Mouse (Mus musculus): ENCODE results near the gene Gm20489. TPM values are rescaled to one million over a fixed set of nuclear protein-coding genes. Genes with fewer than 3 reads are reported as not detected.

Gene Gm20489
- polyA plus RNA-seq (2015; fragmentation: Nextera tagmentation; extraction: Ambion mirVana), result not detected in 2 replicates

DNA sequence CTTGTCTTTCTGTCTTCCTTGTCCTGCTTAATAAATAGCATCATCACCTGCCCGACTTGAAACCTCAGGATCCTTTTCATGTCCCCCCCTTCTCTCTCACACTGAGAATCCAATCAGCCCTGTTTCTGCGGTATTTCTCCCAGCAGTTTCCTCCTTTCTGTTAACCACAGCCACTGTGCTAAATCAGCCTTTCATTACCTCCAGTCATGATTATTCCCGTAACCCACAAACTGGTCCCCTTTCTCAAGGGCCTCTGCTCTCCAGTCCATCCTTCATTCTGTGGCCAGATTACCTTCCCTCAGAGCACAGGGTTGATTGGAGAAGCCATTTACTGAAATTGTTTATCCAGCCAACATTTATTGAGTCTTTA lies at the start of gene Gm20489:
TSS of gene Gm20489 (minus strand) at position 269 of the 370 bp plus-strand sequence.
- H3K4me3 ChIP-seq (ENCODE audit: low read length), result no peak within 1 kb of the TSS
- H3K4me2 ChIP-seq (ENCODE audit: low read depth, low read length), result no peak within 1 kb of the TSS
- H3K27me3 ChIP-seq (replicated peaks; ENCODE audit: control insufficient read depth, insufficient read depth, low read length), result no peaks in the 10 kb centered on the region
- no peak within 1 kb of the TSS for H3K27ac ChIP-seq (ENCODE audit: low read length)
- no peaks in the 10 kb centered on the region for H3K9me3 ChIP-seq (ENCODE audit: control insufficient read depth, low read length)
- WGBS, result 49% methylated on average over 3 of the region's 3 CpGs
- no peak within 1 kb of the TSS for H3K9ac ChIP-seq (ENCODE audit: low read depth, low read length)
- no peaks in the 10 kb centered on the region for H3K4me1 ChIP-seq (ENCODE audit: control insufficient read depth, insufficient read depth, low read length)
- no peaks in the 10 kb centered on the region for H3K36me3 ChIP-seq (ENCODE audit: control insufficient read depth, insufficient read depth, low read length)
- no peak for ATAC-seq

DNA sequence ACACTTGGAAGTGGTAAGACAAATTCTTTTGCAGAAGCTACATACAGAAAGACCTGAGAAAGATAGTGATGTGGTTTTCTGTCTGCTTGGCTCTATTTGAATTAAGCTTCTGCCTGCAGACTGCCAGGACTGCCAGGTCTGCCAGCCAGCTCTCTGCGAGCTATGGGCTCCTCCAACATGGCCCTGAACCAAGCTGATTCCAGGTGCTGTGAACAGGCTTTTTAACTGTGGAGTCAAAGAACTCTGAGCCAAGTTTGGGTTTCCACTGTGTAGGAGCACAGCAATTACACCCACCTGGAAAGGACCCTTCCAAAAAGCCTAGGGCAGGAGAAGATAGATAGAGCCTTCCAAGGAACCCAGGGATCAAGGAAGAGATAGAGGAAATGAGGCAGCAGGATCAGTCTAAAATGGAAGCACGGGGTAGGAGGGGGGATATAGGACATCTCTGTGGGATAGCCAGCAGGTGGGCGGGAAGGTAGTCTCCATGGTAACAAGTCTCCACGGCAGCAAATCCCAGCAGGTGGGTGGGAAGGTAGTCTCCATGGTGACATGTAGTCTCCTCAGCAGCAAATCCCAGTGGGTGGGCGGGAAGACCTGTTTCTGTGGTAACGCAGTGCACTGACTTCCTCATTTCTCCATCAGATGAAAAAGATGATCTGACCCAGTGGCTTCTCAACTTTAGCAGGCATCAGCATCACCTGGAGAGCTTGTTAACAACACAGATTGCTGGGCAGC lies 45.0 kb upstream of the Gm20489 start:
- Histone ChIP-seq H3K4me1 (ENCODE audit: control insufficient read depth, insufficient read depth, low read length) (no peaks in the 10 kb centered on the region), H3K27ac (ENCODE audit: low read length) (no peak overlapping the region), H3K9ac (ENCODE audit: low read depth, low read length) (no peak overlapping the region), H3K36me3 (ENCODE audit: control insufficient read depth, insufficient read depth, low read length) (no peaks in the 10 kb centered on the region), H3K9me3 (ENCODE audit: control insufficient read depth, low read length) (no peaks in the 10 kb centered on the region), H3K4me2 (ENCODE audit: low read depth, low read length) (no peak overlapping the region), H3K27me3 (replicated peaks; ENCODE audit: control insufficient read depth, insufficient read depth, low read length) (peaks cover 3% of the 10 kb centered on the region; the same call in 1 of the 2 replicates), H3K4me3 (ENCODE audit: low read length) (no peak overlapping the region)
- ATAC-seq, result no peak
- 50% methylated on average over 6 of the region's 6 CpGs for WGBS

- Histone ChIP-seq H3K4me3 (ENCODE audit: low read length) (no peak overlapping the region), H3K4me1 (ENCODE audit: control insufficient read depth, insufficient read depth, low read length) (no peaks in the 10 kb centered on the region), H3K4me2 (ENCODE audit: low read depth, low read length) (no peak overlapping the region), H3K27me3 (replicated peaks; ENCODE audit: control insufficient read depth, insufficient read depth, low read length) (peaks cover 8% of the 10 kb centered on the region; the same call in 1 of the 2 replicates), H3K9me3 (ENCODE audit: control insufficient read depth, low read length) (no peaks in the 10 kb centered on the region), H3K27ac (ENCODE audit: low read length) (no peak overlapping the region), H3K36me3 (ENCODE audit: control insufficient read depth, insufficient read depth, low read length) (no peaks in the 10 kb centered on the region), H3K9ac (ENCODE audit: low read depth, low read length) (no peak overlapping the region)
- no peak for ATAC-seq
- 90% methylated on average over 5 of the region's 5 CpGs for WGBS
Measured at GRCm38 (mm10) chrX:101309299-101309698, 40.5 kb upstream of the Gm20489 start.

DNA sequence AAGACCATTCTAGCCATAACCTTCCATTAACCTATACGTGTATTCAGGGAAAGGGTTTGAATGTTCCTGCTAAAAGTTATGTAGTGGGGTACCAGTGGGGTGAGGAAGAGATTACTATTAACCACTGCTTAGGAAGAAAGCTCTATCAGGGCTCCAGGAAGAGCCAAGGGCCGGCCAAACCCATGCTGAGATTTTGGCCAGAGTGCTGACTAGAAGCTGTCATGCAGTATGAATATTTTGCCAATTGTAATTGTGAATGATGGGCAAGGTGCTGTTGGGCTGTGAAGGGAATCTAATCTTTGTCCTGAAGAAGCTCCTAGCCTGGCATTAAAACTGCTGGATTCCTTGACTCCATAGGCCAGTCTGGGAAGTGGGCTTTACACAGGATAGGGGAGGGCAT lies 35.8 kb upstream of the Gm20489 start:
- no peak overlapping the region for H3K9ac ChIP-seq (ENCODE audit: low read depth, low read length)

GRCm38 (mm10) chrX:101301654-101302053 lies 32.8 kb upstream of the Gm20489 start:
- Histone ChIP-seq H3K9me3 (ENCODE audit: control insufficient read depth, low read length) (no peaks in the 10 kb centered on the region), H3K36me3 (ENCODE audit: control insufficient read depth, insufficient read depth, low read length) (no peaks in the 10 kb centered on the region), H3K27ac (ENCODE audit: low read length) (no peak overlapping the region), H3K9ac (ENCODE audit: low read depth, low read length) (no peak overlapping the region), H3K4me3 (ENCODE audit: low read length) (no peak overlapping the region), H3K4me2 (ENCODE audit: low read depth, low read length) (no peak overlapping the region), H3K4me1 (ENCODE audit: control insufficient read depth, insufficient read depth, low read length) (no peaks in the 10 kb centered on the region), H3K27me3 (replicated peaks; ENCODE audit: control insufficient read depth, insufficient read depth, low read length) (0 out of 2 replicates have a peak, but pooled peaks cover 5% of the 10 kb centered on the region)
- 85% methylated on average over 9 of the region's 9 CpGs for WGBS
- ATAC-seq, result no peak

More for the DNA sequence above, 35.8 kb upstream of the Gm20489 start:
- 70% methylated on average over 2 of the region's 2 CpGs for WGBS
- H3K4me1 ChIP-seq (ENCODE audit: control insufficient read depth, insufficient read depth, low read length), result no peaks in the 10 kb centered on the region
- no peak overlapping the region for H3K27ac ChIP-seq (ENCODE audit: low read length)
- no peaks in the 10 kb centered on the region for H3K9me3 ChIP-seq (ENCODE audit: control insufficient read depth, low read length)
- no peaks in the 10 kb centered on the region for H3K36me3 ChIP-seq (ENCODE audit: control insufficient read depth, insufficient read depth, low read length)
- H3K27me3 ChIP-seq (replicated peaks; ENCODE audit: control insufficient read depth, insufficient read depth, low read length), result 0 out of 2 replicates have a peak, but pooled peaks cover 5% of the 10 kb centered on the region
- no peak for ATAC-seq
- no peak overlapping the region for H3K4me2 ChIP-seq (ENCODE audit: low read depth, low read length)
- no peak overlapping the region for H3K4me3 ChIP-seq (ENCODE audit: low read length)

- H3K4me1 ChIP-seq (ENCODE audit: control insufficient read depth, insufficient read depth, low read length), result no peaks in the 10 kb centered on the region
- peak; percentile 49; the same call in 1 of the 2 replicates for ATAC-seq
- H3K36me3 ChIP-seq (ENCODE audit: control insufficient read depth, insufficient read depth, low read length), result no peaks in the 10 kb centered on the region
- H3K27ac ChIP-seq (ENCODE audit: low read length), result no peak overlapping the region
- WGBS, result 41% methylated on average over 13 of the region's 13 CpGs
- H3K9me3 ChIP-seq (ENCODE audit: control insufficient read depth, low read length), result no peaks in the 10 kb centered on the region
- peak overlapping the region; percentile 2; the same call in 1 of the 2 replicates for H3K4me2 ChIP-seq (ENCODE audit: low read depth, low read length)
- no peak overlapping the region for H3K9ac ChIP-seq (ENCODE audit: low read depth, low read length)
- H3K4me3 ChIP-seq (ENCODE audit: low read length), result peak overlapping the region; percentile 40
- 0 out of 2 replicates have a peak, but pooled peaks cover 4% of the 10 kb centered on the region for H3K27me3 ChIP-seq (replicated peaks; ENCODE audit: control insufficient read depth, insufficient read depth, low read length)
Measured at GRCm38 (mm10) chrX:101300427-101301030, 31.7 kb upstream of the Gm20489 start.

GRCm38 (mm10) chrX:101299473-101300426 lies 30.9 kb upstream of the Gm20489 start:
- 0 out of 2 replicates have a peak, but pooled peaks have one; percentile 41 for ATAC-seq
- peak overlapping the region; percentile 40 for H3K4me3 ChIP-seq (ENCODE audit: low read length)
- no peaks in the 10 kb centered on the region for H3K27me3 ChIP-seq (replicated peaks; ENCODE audit: control insufficient read depth, insufficient read depth, low read length)
- peak overlapping the region; percentile 48 for H3K4me2 ChIP-seq (ENCODE audit: low read depth, low read length)
- no peaks in the 10 kb centered on the region for H3K36me3 ChIP-seq (ENCODE audit: control insufficient read depth, insufficient read depth, low read length)
- no peaks in the 10 kb centered on the region for H3K9me3 ChIP-seq (ENCODE audit: control insufficient read depth, low read length)
- WGBS, result 18% methylated on average over 12 of the region's 13 CpGs
- no peaks in the 10 kb centered on the region for H3K4me1 ChIP-seq (ENCODE audit: control insufficient read depth, insufficient read depth, low read length)
- H3K9ac ChIP-seq (ENCODE audit: low read depth, low read length), result peak overlapping the region; percentile 53
- H3K27ac ChIP-seq (ENCODE audit: low read length), result no peak overlapping the region

GRCm38 (mm10) chrX:101299055-101299454 lies 30.2 kb upstream of the Gm20489 start, which contains the start of gene Nlgn3:
Nlgn3 (plus strand) TSS chrX:101299168.
- H3K9ac ChIP-seq (ENCODE audit: low read depth, low read length), result peak within 1 kb of the TSS; percentile 53
- H3K36me3 ChIP-seq (ENCODE audit: control insufficient read depth, insufficient read depth, low read length), result no peaks in the 10 kb centered on the region
- H3K27ac ChIP-seq (ENCODE audit: low read length), result no peak within 1 kb of the TSS
- 14% methylated on average over 21 of the region's 24 CpGs for WGBS
- no peak for ATAC-seq
- H3K9me3 ChIP-seq (ENCODE audit: control insufficient read depth, low read length), result no peaks in the 10 kb centered on the region
- peak within 1 kb of the TSS; percentile 40 for H3K4me3 ChIP-seq (ENCODE audit: low read length)
- peak within 1 kb of the TSS; percentile 48 for H3K4me2 ChIP-seq (ENCODE audit: low read depth, low read length)
- no peaks in the 10 kb centered on the region for H3K4me1 ChIP-seq (ENCODE audit: control insufficient read depth, insufficient read depth, low read length)
- H3K27me3 ChIP-seq (replicated peaks; ENCODE audit: control insufficient read depth, insufficient read depth, low read length), result no peaks in the 10 kb centered on the region

DNA sequence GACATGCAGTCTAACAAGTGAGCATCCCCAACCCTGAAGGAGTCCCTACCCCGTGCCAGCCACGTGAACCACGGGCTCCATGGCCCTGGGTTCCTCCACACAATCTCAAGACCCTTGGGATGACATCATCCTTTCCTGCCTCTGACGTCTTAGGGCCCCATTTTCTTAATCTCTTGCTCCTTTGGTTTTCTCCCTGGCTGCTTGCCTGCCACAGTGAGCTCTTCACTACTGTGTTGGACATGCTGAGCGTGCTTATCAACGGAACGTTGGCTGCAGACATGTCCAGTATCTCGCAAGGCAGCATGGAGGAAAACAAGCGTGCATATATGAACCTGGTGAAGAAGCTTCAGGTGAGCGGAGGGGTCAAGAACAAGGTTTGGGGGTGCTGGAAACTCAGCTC lies 21.3 kb upstream of the Gm20489 start:
- H3K4me1 ChIP-seq (ENCODE audit: control insufficient read depth, insufficient read depth, low read length), result no peaks in the 10 kb centered on the region
- 90% methylated on average over 10 of the region's 10 CpGs for WGBS
- ATAC-seq, result no peak
- H3K9ac ChIP-seq (ENCODE audit: low read depth, low read length), result no peak overlapping the region
- no peak overlapping the region for H3K4me3 ChIP-seq (ENCODE audit: low read length)
- H3K36me3 ChIP-seq (ENCODE audit: control insufficient read depth, insufficient read depth, low read length), result peaks cover 3% of the 10 kb centered on the region; the same call in 1 of the 2 replicates
- no peaks in the 10 kb centered on the region for H3K9me3 ChIP-seq (ENCODE audit: control insufficient read depth, low read length)
- H3K27ac ChIP-seq (ENCODE audit: low read length), result no peak overlapping the region
- no peak overlapping the region for H3K4me2 ChIP-seq (ENCODE audit: low read depth, low read length)
- H3K27me3 ChIP-seq (replicated peaks; ENCODE audit: control insufficient read depth, insufficient read depth, low read length), result no peaks in the 10 kb centered on the region
